Mouse (Mus musculus) hindbrain, embryonic 15.5 days (tissue): ENCODE measurements around the gene Olfr1341. TPM values are rescaled to one million over a fixed set of nuclear protein-coding genes. Genes with fewer than 3 reads are reported as not detected.
A peak's percentile ranks its signal among the peaks of the same experiment; 100 is the strongest.

Experiments
- ATAC-seq: fragments of 200-750 bp; cut with Nextera tagmentation; 2 replicates; pipeline ENCODE4 v1.8.0; 2017; ENCODE audit warnings: low read depth, moderate number of reproducible peaks, moderate TSS enrichment; ENCODE audit not compliant: low FRiP score
- H3K27ac ChIP-seq: fragments of 300-500 bp; sonication (generic); replicated peaks from 2 replicates; pipeline ENCODE4 v1.5.1; 2015; ENCODE audit warnings: mild to moderate bottlenecking, inconsistent platforms
- H3K27me3 ChIP-seq: fragments of 300-500 bp; sonication (generic); 2 replicates; pipeline ENCODE4 v1.6.1; 2015; ENCODE audit warnings: control low read depth, inconsistent platforms
- H3K36me3 ChIP-seq: fragments of 300-500 bp; sonication (generic); 2 replicates; pipeline ENCODE4 v1.6.1; 2015; ENCODE audit warnings: control low read depth, inconsistent platforms
- H3K4me1 ChIP-seq: fragments of 300-500 bp; sonication (generic); replicated peaks from 2 replicates; pipeline ENCODE4 v1.6.1; 2015; ENCODE audit warnings: control low read depth, inconsistent platforms
- H3K4me2 ChIP-seq: fragments of 300-500 bp; sonication (generic); 2 replicates; pipeline ENCODE4 v1.6.1; 2015; ENCODE audit warnings: moderate library complexity, mild to moderate bottlenecking, inconsistent platforms
- H3K4me3 ChIP-seq: fragments of 300-500 bp; sonication (generic); 2 replicates; pipeline ENCODE4 v1.5.1; 2015; ENCODE audit warnings: mild to moderate bottlenecking, inconsistent platforms
- H3K9ac ChIP-seq: fragments of 300-500 bp; sonication (generic); 2 replicates; pipeline ENCODE4 v1.6.1; 2015; ENCODE audit warnings: inconsistent platforms
- H3K9me3 ChIP-seq: fragments of 300-500 bp; sonication (generic); 2 replicates; pipeline ENCODE4 v1.6.1; 2016; ENCODE audit warnings: control low read depth, inconsistent platforms
- WGBS: fragments of 180-500 bp; shearing (Covaris S2); methylation state at CpG from one replicate; pipeline ENCODE4 v1.1.7; 2015; 5-methylcytosine and 5-hydroxymethylcytosine counted together
- polyA plus RNA-seq: library from polyadenylated mRNA; unstranded; fragments of >200 nt; fragmentation: Nextera tagmentation; extraction: Ambion mirVana; gene quantifications from 2 replicates; pipeline ENCODE4 v1.2.1, GENCODE M21; 2015

Olfr1341 gene
- polyA plus RNA-seq, result not detected in 2 replicates

GRCm38 (mm10) chr4:118703223-118703622 lies at the start of gene Olfr1341:
Olfr1341 (plus strand) TSS chr4:118703523.
- Histone ChIP-seq H3K27ac (no peak within 1 kb of the TSS), H3K4me2 (no peak within 1 kb of the TSS), H3K9ac (no peak within 1 kb of the TSS), H3K4me1 (no peaks in the 10 kb centered on the region), H3K36me3 (no peaks in the 10 kb centered on the region), H3K4me3 (no peak within 1 kb of the TSS), H3K9me3 (no peaks in the 10 kb centered on the region), H3K27me3 (no peaks in the 10 kb centered on the region)
- ATAC-seq, result no peak
- WGBS, result 81% methylated on average over 3 of the region's 3 CpGs

- no peaks in the 10 kb centered on the region for H3K27me3 ChIP-seq
- H3K36me3 ChIP-seq, result no peaks in the 10 kb centered on the region
- no peak for ATAC-seq
- no peak within 1 kb of the TSS for H3K9ac ChIP-seq
- no peak within 1 kb of the TSS for H3K27ac ChIP-seq
- H3K4me3 ChIP-seq, result no peak within 1 kb of the TSS
- H3K4me1 ChIP-seq, result no peaks in the 10 kb centered on the region
- no peak within 1 kb of the TSS for H3K4me2 ChIP-seq
- no peaks in the 10 kb centered on the region for H3K9me3 ChIP-seq
Measured at GRCm38 (mm10) chr4:118658652-118659051, 44.7 kb upstream of the Olfr1341 start, which contains the start of gene Olfr62. Olfr62 (plus strand) TSS chr4:118658952.

- no peaks in the 10 kb centered on the region for H3K27me3 ChIP-seq
- WGBS, result 76% methylated on average over 2 of the region's 2 CpGs
- no peak overlapping the region for H3K27ac ChIP-seq
- no peak overlapping the region for H3K4me3 ChIP-seq
- H3K9me3 ChIP-seq, result no peaks in the 10 kb centered on the region
- no peak overlapping the region for H3K4me2 ChIP-seq
- H3K9ac ChIP-seq, result no peak overlapping the region
- no peaks in the 10 kb centered on the region for H3K36me3 ChIP-seq
- H3K4me1 ChIP-seq, result no peaks in the 10 kb centered on the region
- no peak for ATAC-seq
Measured at GRCm38 (mm10) chr4:118687086-118687485, 16.2 kb upstream of the Olfr1341 start.

- H3K36me3 ChIP-seq, result no peaks in the 10 kb centered on the region
- no peak for ATAC-seq
- H3K27me3 ChIP-seq, result no peaks in the 10 kb centered on the region
- 59% methylated on average over 12 of the region's 12 CpGs for WGBS
- H3K27ac ChIP-seq, result no peak within 1 kb of the TSS
- H3K4me1 ChIP-seq, result 0 out of 2 replicates have a peak, but pooled peaks cover 2% of the 10 kb centered on the region
- H3K9me3 ChIP-seq, result no peaks in the 10 kb centered on the region
- no peak within 1 kb of the TSS for H3K4me3 ChIP-seq
- H3K4me2 ChIP-seq, result no peak within 1 kb of the TSS
- no peak within 1 kb of the TSS for H3K9ac ChIP-seq
Measured at GRCm38 (mm10) chr4:118692412-118692973, 10.8 kb upstream of the Olfr1341 start, which contains the start of gene Olfr1342. Olfr1342 (minus strand) TSS chr4:118692756.

GRCm38 (mm10) chr4:118693812-118694211 lies 9.5 kb upstream of the Olfr1341 start:
- H3K4me1 ChIP-seq, result 0 out of 2 replicates have a peak, but pooled peaks cover 2% of the 10 kb centered on the region
- no peak overlapping the region for H3K4me2 ChIP-seq
- WGBS, result 24% methylated on average over 2 of the region's 2 CpGs
- no peak overlapping the region for H3K9ac ChIP-seq
- no peak overlapping the region for H3K4me3 ChIP-seq
- no peaks in the 10 kb centered on the region for H3K36me3 ChIP-seq
- H3K9me3 ChIP-seq, result no peaks in the 10 kb centered on the region
- H3K27me3 ChIP-seq, result no peaks in the 10 kb centered on the region
- H3K27ac ChIP-seq, result no peak overlapping the region
- no peak; the same call in 1 of the 2 replicates for ATAC-seq

GRCm38 (mm10) chr4:118708086-118708485 lies 4.8 kb downstream of the Olfr1341 start:
- H3K4me3 ChIP-seq, result no peak overlapping the region
- no peaks in the 10 kb centered on the region for H3K27me3 ChIP-seq
- no peaks in the 10 kb centered on the region for H3K4me1 ChIP-seq
- H3K9me3 ChIP-seq, result no peaks in the 10 kb centered on the region
- no peak overlapping the region for H3K27ac ChIP-seq
- no peak overlapping the region for H3K4me2 ChIP-seq
- ATAC-seq, result no peak
- no peak overlapping the region for H3K9ac ChIP-seq
- H3K36me3 ChIP-seq, result no peaks in the 10 kb centered on the region
- 91% methylated on average over 5 of the region's 5 CpGs for WGBS

- H3K27me3 ChIP-seq, result no peaks in the 10 kb centered on the region
- no peaks in the 10 kb centered on the region for H3K4me1 ChIP-seq
- no peak overlapping the region for H3K27ac ChIP-seq
- no peak for ATAC-seq
- no peak overlapping the region for H3K4me2 ChIP-seq
- no peaks in the 10 kb centered on the region for H3K9me3 ChIP-seq
- H3K4me3 ChIP-seq, result no peak overlapping the region
- 19% methylated on average over 1 of the region's 1 CpGs for WGBS
- H3K36me3 ChIP-seq, result no peaks in the 10 kb centered on the region
- no peak overlapping the region for H3K9ac ChIP-seq
Measured at GRCm38 (mm10) chr4:118711656-118712055, 8.3 kb downstream of the Olfr1341 start.

- H3K9me3 ChIP-seq, result no peaks in the 10 kb centered on the region
- no peak within 1 kb of the TSS for H3K4me3 ChIP-seq
- H3K27me3 ChIP-seq, result no peaks in the 10 kb centered on the region
- ATAC-seq, result no peak
- H3K4me1 ChIP-seq, result no peaks in the 10 kb centered on the region
- no peaks in the 10 kb centered on the region for H3K36me3 ChIP-seq
- no peak within 1 kb of the TSS for H3K9ac ChIP-seq
- no peak within 1 kb of the TSS for H3K4me2 ChIP-seq
- H3K27ac ChIP-seq, result no peak within 1 kb of the TSS
Measured at GRCm38 (mm10) chr4:118719838-118720237, 16.5 kb downstream of the Olfr1341 start, which contains the start of gene Olfr1340. Olfr1340 (plus strand) TSS chr4:118720138.

GRCm38 (mm10) chr4:118721742-118722483 lies 18.6 kb downstream of the Olfr1341 start:
- no peak overlapping the region for H3K27ac ChIP-seq
- WGBS, result 58% methylated on average over 10 of the region's 10 CpGs
- no peak for ATAC-seq
- no peak overlapping the region for H3K4me3 ChIP-seq
- no peak overlapping the region for H3K4me2 ChIP-seq
- no peaks in the 10 kb centered on the region for H3K4me1 ChIP-seq
- no peaks in the 10 kb centered on the region for H3K27me3 ChIP-seq
- H3K36me3 ChIP-seq, result no peaks in the 10 kb centered on the region
- no peak overlapping the region for H3K9ac ChIP-seq
- H3K9me3 ChIP-seq, result no peaks in the 10 kb centered on the region

GRCm38 (mm10) chr4:118731875-118732274 lies 28.6 kb downstream of the Olfr1341 start, which contains the start of gene Olfr1339:
Olfr1339 (plus strand) TSS chr4:118732175.
- Histone ChIP-seq H3K4me3 (no peak within 1 kb of the TSS), H3K36me3 (no peaks in the 10 kb centered on the region), H3K4me2 (no peak within 1 kb of the TSS), H3K27me3 (no peaks in the 10 kb centered on the region), H3K4me1 (no peaks in the 10 kb centered on the region), H3K9ac (no peak within 1 kb of the TSS), H3K27ac (no peak within 1 kb of the TSS), H3K9me3 (no peaks in the 10 kb centered on the region)
- 100% methylated on average over 1 of the region's 1 CpGs for WGBS
- ATAC-seq, result no peak

GRCm38 (mm10) chr4:118739574-118739973 lies 36.3 kb downstream of the Olfr1341 start:
- Histone ChIP-seq H3K9ac (no peak overlapping the region), H3K9me3 (no peaks in the 10 kb centered on the region), H3K4me2 (no peak overlapping the region), H3K36me3 (no peaks in the 10 kb centered on the region), H3K4me1 (no peaks in the 10 kb centered on the region), H3K4me3 (no peak overlapping the region), H3K27me3 (0 out of 2 replicates have a peak, but pooled peaks cover 6% of the 10 kb centered on the region), H3K27ac (no peak overlapping the region)
- WGBS, result 55% methylated on average over 3 of the region's 3 CpGs
- ATAC-seq, result no peak

GRCm38 (mm10) chr4:118740988-118741698 lies 37.8 kb downstream of the Olfr1341 start:
- H3K4me2 ChIP-seq, result peak overlapping the region; percentile 33
- 0 out of 2 replicates have a peak, but pooled peaks cover 6% of the 10 kb centered on the region for H3K27me3 ChIP-seq
- H3K27ac ChIP-seq, result no peak overlapping the region
- H3K9me3 ChIP-seq, result 0 out of 2 replicates have a peak, but pooled peaks cover 1% of the 10 kb centered on the region
- no peak for ATAC-seq
- no peaks in the 10 kb centered on the region for H3K36me3 ChIP-seq
- H3K9ac ChIP-seq, result no peak overlapping the region
- no peaks in the 10 kb centered on the region for H3K4me1 ChIP-seq
- WGBS, result 6% methylated on average over 11 of the region's 11 CpGs
- H3K4me3 ChIP-seq, result peak overlapping the region; percentile 9
